Mouse (Mus musculus) spleen, postnatal 36 days (tissue): Measurements from ENCODE around the gene Slc23a2.

Source experiments
- DNase-seq, 2 experiments: peaks; one replicate each; pipeline ENCODE4 v3.0.0; 2022; ENCODE audit warnings: low spot score in 2 of 2, mixed read lengths in 1 of 2

Slc23a2 gene

GRCm38 (mm10) chr2:132049491-132049890, 95.4 kb downstream of the Slc23a2 start:
- DNase-seq: no peak

- no peak for DNase-seq
Observed at GRCm38 (mm10) chr2:132048143-132048772, 96.7 kb downstream of the Slc23a2 start.

GRCm38 (mm10) chr2:132047364-132047763, 97.5 kb downstream of the Slc23a2 start:
- no peak for DNase-seq

GRCm38 (mm10) chr2:132046659-132047058, 98.2 kb downstream of the Slc23a2 start:
- no peak for DNase-seq

- no peak for DNase-seq
Observed at GRCm38 (mm10) chr2:132044320-132045274, 100.3 kb downstream of the Slc23a2 start.

GRCm38 (mm10) chr2:132043101-132043621, 101.7 kb downstream of the Slc23a2 start:
- no peak for DNase-seq

GRCm38 (mm10) chr2:132039894-132040293, 105.0 kb downstream of the Slc23a2 start:
- peak; percentile 64 to 66 for DNase-seq

- no peak for DNase-seq
Observed at GRCm38 (mm10) chr2:132036326-132036725, 108.6 kb downstream of the Slc23a2 start.

- peak; percentile 81 to 85 for DNase-seq
Observed at GRCm38 (mm10) chr2:132035470-132035835, 109.5 kb downstream of the Slc23a2 start.

- DNase-seq: no peak
Observed at GRCm38 (mm10) chr2:132034590-132035469, 110.1 kb downstream of the Slc23a2 start.

GRCm38 (mm10) chr2:132031364-132032095, 113.4 kb downstream of the Slc23a2 start:
- no peak for DNase-seq

GRCm38 (mm10) chr2:132030418-132031363, 114.2 kb downstream of the Slc23a2 start:
- DNase-seq: no peak

GRCm38 (mm10) chr2:132029646-132030417, 115.1 kb downstream of the Slc23a2 start, which contains the start of gene Rassf2:
Gene Rassf2 (minus strand): TSS chr2:132030258.
- DNase-seq: peak; percentile 96 to 97

GRCm38 (mm10) chr2:132028894-132029605, 115.9 kb downstream of the Slc23a2 start:
- DNase-seq: peak; percentile 83 to 84

GRCm38 (mm10) chr2:132028107-132028506, 116.8 kb downstream of the Slc23a2 start:
- DNase-seq: no peak

- DNase-seq: no peak
Observed at GRCm38 (mm10) chr2:132027366-132027765, 117.5 kb downstream of the Slc23a2 start.

- DNase-seq: no peak
Observed at GRCm38 (mm10) chr2:132024028-132024427, 120.9 kb downstream of the Slc23a2 start.

- peak; percentile 86 to 87 for DNase-seq
Observed at GRCm38 (mm10) chr2:132022621-132023020, 122.3 kb downstream of the Slc23a2 start.
